Mouse (Mus musculus) megakaryocyte, embryonic 14.5 days (primary cell): Measurements from ENCODE around the gene Khdc4.

Source experiments
- FLI1 ChIP-seq: IDR thresholded peaks from 2 replicates; pipeline ENCODE4 v1.6.1; 2012; ENCODE audit warnings: low read length, inconsistent platforms, mixed read lengths
- GATA1 ChIP-seq: IDR thresholded peaks from 3 replicates; pipeline ENCODE4 v1.6.1; 2012; ENCODE audit warnings: mixed read lengths, low read length, inconsistent platforms, borderline replicate concordance

GRCm38 (mm10) chr3:88639239-88639638 is 46.4 kb upstream of the Khdc4 start:
- TF ChIP-seq GATA1, result no peak
- TF ChIP-seq FLI1, result no peak
